Mouse (Mus musculus) forebrain, embryonic 14.5 days (tissue): ENCODE results near the gene Rgs12. TPM values are rescaled to one million over a fixed set of nuclear protein-coding genes. Genes with fewer than 3 reads are reported as not detected.
A peak's percentile ranks its signal among the peaks of the same experiment; 100 is the strongest.

ENCODE experiments used
- ATAC-seq: fragments of 200-750 bp; cut with Nextera tagmentation; 2 replicates; pipeline ENCODE4 v1.8.0; 2017; ENCODE audit warnings: mild to moderate bottlenecking, moderate library complexity
- DNase-seq: peaks from one replicate; pipeline ENCODE4 v3.0.0-alpha.2; 2015; ENCODE audit warnings: low spot score
- H3K27ac ChIP-seq: fragments of 300-500 bp; sonication (generic); 2 replicates; pipeline ENCODE4 v1.5.1; 2014; ENCODE audit warnings: low read depth, mild to moderate bottlenecking, control low read depth, low read length, moderate library complexity
- H3K27me3 ChIP-seq: fragments of 300-500 bp; sonication (generic); replicated peaks from 2 replicates; pipeline ENCODE4 v1.6.1; 2014; ENCODE audit warnings: low read length, control low read depth, mixed read lengths; ENCODE audit not compliant: control insufficient read depth, insufficient read depth
- H3K36me3 ChIP-seq: fragments of 300-500 bp; sonication (generic); 2 replicates; pipeline ENCODE4 v1.6.1; 2014; ENCODE audit warnings: low read length, control low read depth; ENCODE audit not compliant: control insufficient read depth, insufficient read depth
- H3K4me1 ChIP-seq: fragments of 300-500 bp; sonication (generic); 2 replicates; pipeline ENCODE4 v1.6.1; 2014; ENCODE audit warnings: antibody characterized with exemption, low read length, control low read depth; ENCODE audit not compliant: control insufficient read depth, insufficient read depth
- H3K4me2 ChIP-seq: fragments of 300-500 bp; sonication (generic); 2 replicates; pipeline ENCODE4 v1.6.1; 2014; ENCODE audit warnings: mild to moderate bottlenecking, control low read depth, low read length
- H3K4me3 ChIP-seq: fragments of 300-500 bp; sonication (generic); 2 replicates; pipeline ENCODE4 v1.5.1; 2014; ENCODE audit warnings: low read depth, low read length, control low read depth
- H3K9ac ChIP-seq: fragments of 300-500 bp; sonication (generic); 2 replicates; pipeline ENCODE4 v1.6.1; 2014; ENCODE audit warnings: mild to moderate bottlenecking, low read length, control low read depth, moderate library complexity
- H3K9me3 ChIP-seq: fragments of 300-500 bp; sonication (generic); replicated peaks from 2 replicates; pipeline ENCODE4 v1.6.1; 2016; ENCODE audit warnings: low read length, control low read depth, mixed read lengths; ENCODE audit not compliant: control insufficient read depth
- WGBS: fragments of 180-500 bp; shearing (Covaris S2); extraction: QIAGEN DNeasy Blood & Tissue Kit; methylation state at CpG from one replicate; pipeline ENCODE4 v1.1.7; 2014; 5-methylcytosine and 5-hydroxymethylcytosine counted together
- microRNA-seq: library from miRNA; unstranded; fragments of <30 nt; microRNA quantifications from one replicate; pipeline ENCODE4, GENCODE M21; 2016
- polyA plus RNA-seq: library from polyadenylated mRNA; unstranded; fragments of >200 nt; fragmentation: Nextera tagmentation; extraction: Ambion mirVana; gene quantifications from 2 replicates; pipeline ENCODE4 v1.2.1, GENCODE M21; 2014

Rgs12 gene
- polyA plus RNA-seq, 1 experiment from 2014 or later = 37.2 TPM

DNA sequence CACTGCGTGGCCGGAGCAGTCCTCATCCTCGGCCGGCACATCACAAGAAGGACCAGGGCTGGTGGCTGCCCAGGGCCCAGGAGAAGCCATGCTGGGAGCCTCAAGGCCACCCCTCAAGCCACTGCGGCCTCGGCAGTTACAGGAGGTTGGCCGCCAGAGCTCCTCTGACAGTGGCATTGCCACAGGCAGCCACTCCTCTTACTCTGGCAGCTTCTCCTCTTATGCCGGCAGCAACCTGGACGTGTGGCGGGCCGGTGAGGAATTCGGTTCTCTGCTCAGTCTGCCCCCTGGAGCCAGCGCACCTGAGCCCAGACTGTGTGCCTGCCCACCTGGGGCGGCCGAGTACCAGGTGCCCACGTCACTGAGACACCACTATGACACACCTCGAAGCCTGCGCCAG lies 129.9 kb downstream of the Rgs12 start:
- Histone ChIP-seq H3K27ac (no peak overlapping the region), H3K9ac (no peak overlapping the region), H3K4me1 (no peaks in the 10 kb centered on the region), H3K4me2 (no peak overlapping the region), H3K27me3 (no peaks in the 10 kb centered on the region), H3K36me3 (no peaks in the 10 kb centered on the region), H3K9me3 (no peaks in the 10 kb centered on the region), H3K4me3 (no peak overlapping the region)
- no peak for DNase-seq
- WGBS = 28% methylated on average over 18 of the region's 18 CpGs
- no peak for ATAC-seq

DNA sequence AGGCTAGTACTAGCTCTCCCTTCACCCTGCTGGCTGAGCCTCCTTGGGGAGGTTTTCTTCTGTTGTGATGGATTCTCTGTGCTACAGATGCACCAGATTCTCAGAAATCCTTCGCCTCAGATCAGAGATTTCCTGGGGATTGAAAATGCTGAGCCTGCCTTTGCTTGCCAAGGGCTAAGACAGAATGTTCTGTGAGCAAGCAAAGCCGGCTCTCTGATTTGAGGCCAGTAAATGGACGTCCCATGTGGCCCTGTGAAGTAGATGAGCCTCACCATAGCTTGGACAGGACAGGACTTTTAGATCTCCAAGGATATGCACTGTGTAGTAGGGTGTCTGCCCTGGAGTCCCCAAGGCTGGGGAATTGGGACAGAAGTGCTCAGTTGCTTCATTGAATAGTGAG lies 135.7 kb downstream of the Rgs12 start:
- ATAC-seq (no peak), DNase-seq (no peak)
- H3K4me1 ChIP-seq = no peaks in the 10 kb centered on the region
- no peak overlapping the region for H3K4me2 ChIP-seq
- no peak overlapping the region for H3K27ac ChIP-seq
- no peak overlapping the region for H3K4me3 ChIP-seq
- no peaks in the 10 kb centered on the region for H3K27me3 ChIP-seq
- H3K9me3 ChIP-seq = no peaks in the 10 kb centered on the region
- WGBS = 77% methylated on average over 3 of the region's 3 CpGs
- no peak overlapping the region for H3K9ac ChIP-seq
- 0 out of 2 replicates have a peak, but pooled peaks cover 3% of the 10 kb centered on the region for H3K36me3 ChIP-seq

DNA sequence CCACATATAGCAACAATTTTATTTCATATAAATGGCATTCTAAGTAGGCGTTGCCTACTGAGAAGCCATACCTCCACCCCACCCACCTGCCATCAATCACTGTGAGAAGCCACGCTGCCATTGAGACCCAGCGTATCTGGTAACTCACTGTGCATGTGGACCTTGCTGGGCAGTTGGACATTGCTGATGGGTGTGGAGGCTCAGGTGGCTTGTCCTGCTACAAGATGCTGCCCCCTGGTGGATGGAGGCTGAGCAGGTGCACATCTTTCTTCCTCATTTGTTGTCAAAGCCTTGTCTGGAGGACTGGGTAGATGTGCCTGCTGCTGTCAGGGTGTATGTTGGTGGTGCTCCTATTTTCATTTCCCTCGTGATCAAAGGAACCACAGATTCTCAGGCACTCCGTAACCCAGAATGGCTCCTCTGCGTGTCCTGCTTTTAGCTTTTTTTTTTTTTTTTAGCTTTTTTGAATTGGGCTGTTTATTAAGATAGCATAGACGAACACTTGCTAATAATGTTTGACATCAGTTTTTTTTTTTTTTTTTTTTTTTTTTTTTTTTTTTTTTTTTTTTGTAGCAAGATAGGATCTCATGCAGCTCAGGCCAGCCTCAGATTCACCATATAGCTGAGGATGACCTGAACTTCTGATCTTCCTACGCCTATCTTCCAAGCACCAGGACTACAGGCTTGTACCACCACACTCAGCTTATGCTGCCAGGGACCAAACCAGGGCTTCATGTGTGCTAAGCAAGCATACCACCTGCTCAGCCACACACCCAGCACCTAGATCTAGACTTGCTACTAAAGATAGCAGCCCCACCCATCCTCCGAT lies 139.8 kb downstream of the Rgs12 start:
- Histone ChIP-seq H3K4me1 (no peaks in the 10 kb centered on the region), H3K4me3 (no peak overlapping the region), H3K4me2 (no peak overlapping the region), H3K9me3 (no peaks in the 10 kb centered on the region), H3K36me3 (peaks cover 34% of the 10 kb centered on the region), H3K27ac (no peak overlapping the region), H3K27me3 (no peaks in the 10 kb centered on the region), H3K9ac (no peak overlapping the region)
- WGBS = 73% methylated on average over 9 of the region's 9 CpGs
- ATAC-seq = no peak
- DNase-seq = peak; percentile 49

Small RNA genes lying within 50 kb of the gene (microRNA-seq; reads per million reads assigned to microRNA genes)
- gene Mir3097 = 9.0 reads per million, percentile 32 among the genes with 10 or more reads in this experiment

Other genes starting within 250 kb of the Rgs12 start
- gene Htt, start 187.7 kb upstream of the Rgs12 start, polyA plus RNA-seq = 7.9 and 11.6 TPM in 2 replicates
- gene Msantd1, start 41.4 kb upstream of the Rgs12 start, polyA plus RNA-seq = 5.5 and 7.4 TPM in 2 replicates
- 0.72 TPM in 1 of 2 replicates, not detected in the other for gene Hgfac, start 92.1 kb downstream of the Rgs12 start, polyA plus RNA-seq
- gene Dok7, start 107.3 kb downstream of the Rgs12 start, polyA plus RNA-seq = 2.7 and 3.2 TPM in 2 replicates
- gene Lrpap1, start 156.3 kb downstream of the Rgs12 start, polyA plus RNA-seq = 162 and 169 TPM in 2 replicates